Mouse (Mus musculus) limb, embryonic 11.5 days (tissue): ENCODE results near the gene Tas2r104. TPM values are rescaled to one million over a fixed set of nuclear protein-coding genes. Genes with fewer than 3 reads are reported as not detected.

Source experiments
- ATAC-seq: fragments of 200-750 bp; cut with Nextera tagmentation; 2 replicates; pipeline ENCODE4 v1.8.0; 2017; ENCODE audit warnings: low read depth; ENCODE audit not compliant: insufficient number of reproducible peaks, low FRiP score, low TSS enrichment
- DNase-seq: peaks from one replicate; pipeline ENCODE4 v3.0.0-alpha.2; 2015; ENCODE audit warnings: low spot score
- H3K27ac ChIP-seq: fragments of 300-500 bp; sonication (generic); replicated peaks from 2 replicates; pipeline ENCODE4 v1.5.1; 2014; ENCODE audit warnings: low read depth, mild to moderate bottlenecking, low read length
- H3K27me3 ChIP-seq: fragments of 300-500 bp; sonication (generic); 2 replicates; pipeline ENCODE4 v1.6.1; 2014; ENCODE audit warnings: mild to moderate bottlenecking, low read length, mixed read lengths; ENCODE audit not compliant: control insufficient read depth, insufficient read depth
- H3K36me3 ChIP-seq: fragments of 300-500 bp; sonication (generic); 2 replicates; pipeline ENCODE4 v1.6.1; 2014; ENCODE audit warnings: mild to moderate bottlenecking, low read length, moderate library complexity, mixed read lengths; ENCODE audit not compliant: control insufficient read depth, insufficient read depth
- H3K4me1 ChIP-seq: fragments of 300-500 bp; sonication (generic); 2 replicates; pipeline ENCODE4 v1.6.1; 2014; ENCODE audit warnings: low read length, mixed read lengths; ENCODE audit not compliant: control insufficient read depth, insufficient read depth
- H3K4me2 ChIP-seq: fragments of 300-500 bp; sonication (generic); 2 replicates; pipeline ENCODE4 v1.6.1; 2014; ENCODE audit warnings: low read depth, mild to moderate bottlenecking, moderate library complexity; ENCODE audit not compliant: severe bottlenecking
- H3K4me3 ChIP-seq: fragments of 300-500 bp; sonication (generic); 2 replicates; pipeline ENCODE4 v1.5.1; 2014; ENCODE audit warnings: low read depth, low read length
- H3K9ac ChIP-seq: fragments of 300-500 bp; sonication (generic); 2 replicates; pipeline ENCODE4 v1.6.1; 2014; ENCODE audit warnings: mild to moderate bottlenecking, low read length
- H3K9me3 ChIP-seq: fragments of 300-500 bp; sonication (generic); 2 replicates; pipeline ENCODE4 v1.6.1; 2016; ENCODE audit warnings: low read length; ENCODE audit not compliant: control insufficient read depth
- WGBS: fragments of 180-500 bp; shearing (Covaris S2); extraction: QIAGEN DNeasy Blood & Tissue Kit; methylation state at CpG from one replicate; pipeline ENCODE4 v1.1.7; 2014; 5-methylcytosine and 5-hydroxymethylcytosine counted together
- polyA plus RNA-seq: library from polyadenylated mRNA; unstranded; fragments of >200 nt; fragmentation: Nextera tagmentation; extraction: Ambion mirVana; gene quantifications from 2 replicates; pipeline ENCODE4 v1.2.1, GENCODE M21; 2014

Tas2r104 gene
- polyA plus RNA-seq = not detected in 2 replicates

DNA sequence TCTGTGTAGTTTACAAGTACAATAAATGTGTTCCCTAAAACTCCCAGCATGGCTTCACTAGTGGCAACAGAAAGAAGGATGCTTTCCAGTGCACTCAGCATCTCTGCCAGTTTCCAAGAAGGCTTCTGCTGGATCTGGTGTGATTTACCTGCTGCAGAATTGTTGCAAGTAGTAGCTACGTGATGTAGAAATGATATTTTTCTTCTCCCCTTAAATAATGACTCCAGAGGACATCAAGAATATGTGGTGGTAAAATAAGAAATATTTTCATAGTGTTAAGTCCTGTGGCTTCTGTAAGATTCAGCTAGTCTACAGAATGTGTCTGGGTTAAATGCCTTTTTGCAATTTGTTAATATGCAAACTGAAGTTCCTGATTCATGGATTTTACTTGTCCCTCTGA is at the start of gene Tas2r104:
TSS of gene Tas2r104 (minus strand) at position 101 of the 400 bp plus-strand sequence.
- H3K4me1 ChIP-seq = no peaks in the 10 kb centered on the region
- no peak within 1 kb of the TSS for H3K9ac ChIP-seq
- H3K9me3 ChIP-seq = no peaks in the 10 kb centered on the region
- H3K27ac ChIP-seq = no peak within 1 kb of the TSS
- WGBS = 82% methylated on average over 1 of the region's 1 CpGs
- H3K4me2 ChIP-seq = no peak within 1 kb of the TSS
- H3K4me3 ChIP-seq = no peak within 1 kb of the TSS
- no peak for ATAC-seq
- DNase-seq = no peak
- no peaks in the 10 kb centered on the region for H3K27me3 ChIP-seq
- H3K36me3 ChIP-seq = no peaks in the 10 kb centered on the region

DNA sequence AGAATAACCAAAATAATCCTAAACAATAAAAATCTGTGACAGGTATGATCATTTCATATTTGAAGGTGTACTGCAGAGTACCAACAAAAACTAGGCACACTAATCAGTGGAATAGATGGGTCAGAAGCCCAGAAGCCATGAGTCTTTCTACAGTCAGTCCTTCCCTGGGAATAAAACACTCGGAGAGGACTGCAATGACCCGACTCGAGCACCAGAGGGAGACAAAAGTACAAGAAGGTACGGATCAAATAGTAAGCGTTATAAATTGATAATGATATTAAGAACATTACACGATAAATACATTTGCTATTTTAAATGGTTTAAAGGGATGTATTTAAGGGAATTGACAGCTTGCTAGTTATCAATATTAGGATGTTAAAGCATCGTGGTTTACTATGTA is 27.3 kb upstream of the Tas2r104 start:
- Histone ChIP-seq H3K27me3 (no peaks in the 10 kb centered on the region), H3K36me3 (no peaks in the 10 kb centered on the region), H3K9ac (no peak overlapping the region), H3K4me3 (no peak overlapping the region), H3K9me3 (peaks cover 2% of the 10 kb centered on the region; the same call in 1 of the 2 replicates), H3K4me1 (no peaks in the 10 kb centered on the region), H3K4me2 (no peak overlapping the region), H3K27ac (no peak overlapping the region)
- DNase-seq (no peak), ATAC-seq (no peak)
- WGBS = 50% methylated on average over 7 of the region's 7 CpGs

DNA sequence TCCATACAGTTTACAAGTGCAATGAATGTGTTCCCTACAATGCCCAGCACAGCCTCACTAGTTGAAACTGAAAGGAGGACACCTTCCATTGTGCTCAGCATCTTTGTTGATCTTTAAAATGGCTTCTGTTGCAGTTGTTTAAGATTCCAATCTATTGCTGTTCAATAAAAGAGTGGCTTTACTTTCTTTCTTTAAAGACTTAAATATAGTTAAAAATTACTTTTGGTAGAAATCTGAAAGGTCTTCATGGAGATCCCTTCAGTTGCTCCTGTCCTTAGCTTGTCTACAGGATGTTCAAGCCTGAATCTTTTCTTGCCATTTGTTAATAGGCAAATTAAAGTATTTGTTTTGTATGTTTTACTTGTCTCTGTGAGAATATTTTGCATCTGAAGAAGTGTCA is 4.4 kb upstream of the Tas2r104 start, which contains the start of gene Tas2r114:
TSS of gene Tas2r114 (minus strand) at position 101 of the 400 bp plus-strand sequence.
- no peak for ATAC-seq
- H3K27ac ChIP-seq = no peak within 1 kb of the TSS
- H3K4me3 ChIP-seq = no peak within 1 kb of the TSS
- H3K36me3 ChIP-seq = no peaks in the 10 kb centered on the region
- H3K4me2 ChIP-seq = no peak within 1 kb of the TSS
- H3K9me3 ChIP-seq = no peaks in the 10 kb centered on the region
- no peak for DNase-seq
- H3K27me3 ChIP-seq = no peaks in the 10 kb centered on the region
- H3K9ac ChIP-seq = no peak within 1 kb of the TSS
- H3K4me1 ChIP-seq = no peaks in the 10 kb centered on the region

DNA sequence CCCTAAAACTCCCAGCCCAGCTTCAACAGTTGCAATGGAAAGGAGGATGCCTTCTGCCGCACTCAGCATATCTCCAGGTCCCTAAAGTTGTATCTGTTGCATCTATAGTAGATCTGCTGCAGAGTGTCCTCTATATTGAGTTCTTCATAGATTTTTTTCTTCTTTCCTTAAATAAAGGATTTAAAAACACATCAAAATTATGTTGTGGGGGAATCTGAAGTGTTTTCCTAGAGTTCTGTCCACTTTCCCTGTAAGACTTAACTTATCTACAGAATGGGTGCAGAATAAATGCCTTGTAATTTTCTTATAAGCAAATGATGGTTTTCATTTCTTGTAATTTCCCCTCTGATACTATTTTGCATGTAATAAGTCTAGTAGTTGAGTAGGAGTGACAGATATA is 1.9 kb upstream of the Tas2r104 start, which contains the start of gene Tas2r105:
TSS of gene Tas2r105 (minus strand) at position 101 of the 400 bp plus-strand sequence.
- no peak within 1 kb of the TSS for H3K4me3 ChIP-seq
- 94% methylated on average over 1 of the region's 1 CpGs for WGBS
- ATAC-seq (no peak), DNase-seq (no peak)
- no peak within 1 kb of the TSS for H3K27ac ChIP-seq
- H3K9me3 ChIP-seq = no peaks in the 10 kb centered on the region
- H3K4me1 ChIP-seq = no peaks in the 10 kb centered on the region
- H3K4me2 ChIP-seq = no peak within 1 kb of the TSS
- H3K27me3 ChIP-seq = no peaks in the 10 kb centered on the region
- no peaks in the 10 kb centered on the region for H3K36me3 ChIP-seq
- no peak within 1 kb of the TSS for H3K9ac ChIP-seq

DNA sequence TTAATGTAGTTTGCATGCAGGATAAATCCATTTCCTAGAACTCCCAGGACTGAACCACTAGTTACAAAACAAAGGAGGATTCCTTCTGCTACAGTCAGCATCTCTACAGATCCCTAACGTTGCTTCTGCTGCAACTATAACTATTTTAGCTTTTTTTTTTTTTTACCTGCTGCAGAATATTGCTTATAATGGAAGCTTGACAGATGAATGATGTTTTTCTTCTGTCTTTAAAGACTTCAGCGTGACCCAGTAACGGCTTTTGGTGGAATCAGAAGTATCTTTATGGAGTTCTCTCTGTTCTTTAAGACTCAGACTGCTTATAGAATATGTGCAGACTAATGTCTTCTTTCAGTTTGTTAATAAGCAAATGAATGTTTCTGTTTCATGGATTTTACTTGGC is 6.8 kb downstream of the Tas2r104 start, which contains the start of gene Tas2r106:
TSS of gene Tas2r106 (minus strand) at position 101 of the 400 bp plus-strand sequence.
- H3K9ac ChIP-seq = no peak within 1 kb of the TSS
- H3K9me3 ChIP-seq = 0 out of 2 replicates have a peak, but pooled peaks cover 3% of the 10 kb centered on the region
- no peaks in the 10 kb centered on the region for H3K4me1 ChIP-seq
- ATAC-seq = no peak
- no peak for DNase-seq
- no peak within 1 kb of the TSS for H3K4me2 ChIP-seq
- H3K27me3 ChIP-seq = no peaks in the 10 kb centered on the region
- H3K4me3 ChIP-seq = no peak within 1 kb of the TSS
- no peaks in the 10 kb centered on the region for H3K36me3 ChIP-seq
- 79% methylated on average over 3 of the region's 3 CpGs for WGBS
- no peak within 1 kb of the TSS for H3K27ac ChIP-seq

DNA sequence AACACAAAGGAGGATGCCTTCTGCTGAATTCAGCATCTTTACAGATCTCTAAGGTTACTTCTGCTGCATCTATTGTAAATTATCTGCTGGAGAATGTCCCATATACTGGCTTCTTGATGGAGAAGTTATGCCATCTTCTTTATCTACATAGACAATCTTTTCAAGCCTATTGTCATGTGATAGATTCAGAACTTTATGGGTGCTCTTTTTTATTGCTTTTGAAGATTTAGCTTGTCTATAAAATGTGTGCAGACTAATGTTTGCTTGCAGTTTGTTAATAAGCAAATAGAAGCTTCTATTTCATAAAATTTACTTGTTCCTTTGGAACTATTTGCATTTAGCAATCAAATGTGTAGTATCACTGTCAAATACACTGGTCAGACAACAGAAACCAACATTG is 25.5 kb downstream of the Tas2r104 start, which contains the start of gene Tas2r107:
TSS of gene Tas2r107 (minus strand) at position 101 of the 400 bp plus-strand sequence.
- no peak for ATAC-seq
- H3K4me3 ChIP-seq = no peak within 1 kb of the TSS
- no peak within 1 kb of the TSS for H3K27ac ChIP-seq

More for the DNA sequence above, 25.5 kb downstream of the Tas2r104 start, which contains the start of gene Tas2r107:
- H3K4me1 ChIP-seq = no peaks in the 10 kb centered on the region
- H3K27me3 ChIP-seq = no peaks in the 10 kb centered on the region
- H3K4me2 ChIP-seq = no peak within 1 kb of the TSS
- H3K36me3 ChIP-seq = no peaks in the 10 kb centered on the region
- no peak within 1 kb of the TSS for H3K9ac ChIP-seq
- H3K9me3 ChIP-seq = no peaks in the 10 kb centered on the region
- DNase-seq = no peak

Other genes starting within 250 kb of the Tas2r104 start
- gene 5430401F13Rik, start 199.3 kb downstream of the Tas2r104 start, polyA plus RNA-seq = not detected in 2 replicates
- gene Gm6619, start 199.3 kb downstream of the Tas2r104 start, polyA plus RNA-seq = 0.27 TPM in 1 of 2 replicates, not detected in the other
- gene Tas2r130, start 54.8 kb downstream of the Tas2r104 start, polyA plus RNA-seq = not detected in 2 replicates
- not detected in 2 replicates for gene Tas2r107, start 25.6 kb downstream of the Tas2r104 start, polyA plus RNA-seq
- not detected in 2 replicates for gene Tas2r106, start 6.9 kb downstream of the Tas2r104 start, polyA plus RNA-seq
- gene Tas2r105, start 1.8 kb upstream of the Tas2r104 start, polyA plus RNA-seq = not detected in 2 replicates
- gene Tas2r114, start 4.3 kb upstream of the Tas2r104 start, polyA plus RNA-seq = not detected in 2 replicates